Mouse (Mus musculus) WW6 (cell line): Measurements from ENCODE around the gene Slc16a3.
A peak's percentile ranks its signal among the peaks of the same experiment; 100 is the strongest.

Experiments
- DNase-seq: peaks from one replicate; pipeline ENCODE4 v3.0.0-alpha.2; 2013; ENCODE audit warnings: low read depth, low spot score

Gene Slc16a3

GRCm38 (mm10) chr11:120973318-120973717 is 25.0 kb downstream of the Slc16a3 start:
- no peak for DNase-seq

- DNase-seq = no peak
These were observed 31.6 kb downstream of the Slc16a3 start for GRCm38 (mm10) chr11:120979711-120980426.

GRCm38 (mm10) chr11:120980427-120981035 is 32.3 kb downstream of the Slc16a3 start:
- no peak for DNase-seq

GRCm38 (mm10) chr11:120981661-120982060 is 33.4 kb downstream of the Slc16a3 start:
- no peak for DNase-seq

GRCm38 (mm10) chr11:120982459-120982858 is 34.2 kb downstream of the Slc16a3 start:
- DNase-seq = no peak

GRCm38 (mm10) chr11:120984448-120985330 is 36.4 kb downstream of the Slc16a3 start:
- DNase-seq = no peak

GRCm38 (mm10) chr11:120987608-120988007 is 39.3 kb downstream of the Slc16a3 start:
- DNase-seq = no peak

- no peak for DNase-seq
These were observed 40.1 kb downstream of the Slc16a3 start for GRCm38 (mm10) chr11:120988410-120988809.

GRCm38 (mm10) chr11:120989523-120989922 is 41.2 kb downstream of the Slc16a3 start:
- DNase-seq = no peak

- no peak for DNase-seq
These were observed 42.0 kb downstream of the Slc16a3 start for GRCm38 (mm10) chr11:120990126-120990781.

GRCm38 (mm10) chr11:120990951-120991526 is 42.8 kb downstream of the Slc16a3 start, which contains the start of gene Csnk1d:
Csnk1d (minus strand) TSS chr11:120991330.
- peak; percentile 90 for DNase-seq

GRCm38 (mm10) chr11:120991791-120992190 is 43.5 kb downstream of the Slc16a3 start:
- no peak for DNase-seq

GRCm38 (mm10) chr11:120993080-120993479 is 44.8 kb downstream of the Slc16a3 start:
- no peak for DNase-seq

GRCm38 (mm10) chr11:120993586-120993985 is 45.3 kb downstream of the Slc16a3 start:
- no peak for DNase-seq

- DNase-seq = no peak
These were observed 46.5 kb downstream of the Slc16a3 start for GRCm38 (mm10) chr11:120994741-120995140.

- no peak for DNase-seq
These were observed 53.7 kb downstream of the Slc16a3 start for GRCm38 (mm10) chr11:121001966-121002365.

- no peak for DNase-seq
These were observed 56.0 kb downstream of the Slc16a3 start for GRCm38 (mm10) chr11:121004281-121004680.

GRCm38 (mm10) chr11:121006184-121006583 is 57.9 kb downstream of the Slc16a3 start:
- DNase-seq = no peak

GRCm38 (mm10) chr11:121010044-121010755 is 61.9 kb downstream of the Slc16a3 start:
- no peak for DNase-seq
